Mouse (Mus musculus) liver, postnatal 0 days (tissue): ENCODE results near the gene Lrrc23.

Experiments
- CTCF ChIP-seq: sonication (generic); IDR thresholded peaks from 2 replicates; pipeline ENCODE4 v1.5.1; 2016; ENCODE audit warnings: antibody characterized with exemption, low read depth
- EP300 ChIP-seq: IDR thresholded peaks from 2 replicates; pipeline ENCODE4 v1.6.1; 2016; ENCODE audit warnings: antibody characterized with exemption, low read depth, mild to moderate bottlenecking

DNA sequence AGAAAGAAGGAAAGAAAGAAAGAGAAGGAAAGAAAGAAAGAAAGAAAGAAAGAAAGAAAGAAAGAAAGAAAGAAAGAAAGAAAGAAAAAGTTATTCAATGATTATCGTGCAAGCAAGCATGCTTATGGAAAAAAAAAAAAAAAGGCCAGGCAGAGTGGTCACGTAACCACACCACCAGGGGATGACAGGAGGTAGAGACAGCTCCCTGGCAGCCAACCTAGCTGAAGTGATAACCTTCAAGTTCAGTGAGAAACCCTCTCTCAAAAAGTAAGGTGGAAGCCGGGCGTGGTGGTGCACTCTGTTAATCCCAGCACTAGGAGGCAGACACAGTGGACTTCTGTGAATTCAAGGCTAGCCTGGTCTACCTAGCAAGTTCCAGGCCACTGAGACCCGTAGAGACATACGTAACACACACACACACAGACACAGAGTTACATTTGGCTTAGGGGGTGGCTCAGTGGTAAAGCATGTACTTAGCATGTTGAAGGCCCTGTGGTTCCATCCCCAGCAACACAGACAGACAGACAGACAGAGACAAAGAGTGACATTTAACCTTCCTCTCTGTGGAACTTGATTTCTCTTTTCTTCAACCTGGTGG, 56.6 kb downstream of the Lrrc23 start:
- TF ChIP-seq CTCF (0 out of 2 replicates have a peak, but pooled peaks have one; percentile 6), EP300 (no peak)
